Comparison of ENCODE assay signal across 23 mouse cellular contexts in genomic region chr15:57464066-57464465, GRCm38 (mm10). TPM values are rescaled to one million over a fixed set of nuclear protein-coding genes. Genes with fewer than 3 reads are reported as not detected.
DNase-seq lines count a peak whose midpoint lies in the region; ATAC-seq lines count a peak whose summit lies in the region.
"Had no signal": no experiment of that assay in that cellular context is flagged by ENCODE, and none has a peak within 500 bp of the region (broad histone marks: within the 10 kb centered on the region; RNA-seq: fewer than 3 reads in every experiment).

No protein-coding gene starts in this region.

- DNase-seq in forebrain, embryonic 14.5 days (ENCODE audit: low spot score): peak; percentile 42
- no peak for DNase-seq in forebrain, embryonic 10.5 days (ENCODE audit: extremely low spot score, low spot score)
- DNase-seq in kidney, postnatal 4 days: peak; percentile 23 to 32
- DNase-seq in kidney, adult 11 months: no peak
- peak; percentile 21 to 33 for DNase-seq in right cerebral cortex, postnatal 10 days (ENCODE audit: low spot score in 2 of 2)
- no peak for DNase-seq in right cerebral cortex, postnatal 36 days (ENCODE audit: low spot score in 2 of 2)
- DNase-seq in thymus, postnatal 36 days: no peak
- DNase-seq in urinary bladder, adult 2 months (ENCODE audit: low spot score): no peak
- DNase-seq: adrenal gland, adult 8-10 months; cerebellum, adult 2 months; gastrocnemius, postnatal 36 days; heart, postnatal 10 days; liver, postnatal 0 days; lung, postnatal 36 days; right cerebral cortex, postnatal 14 days; thymus, postnatal 4 days had no signal

- H3K4me1 ChIP-seq in forebrain, embryonic 14.5 days (ENCODE audit: control insufficient read depth, insufficient read depth, low read length): no peaks in the 10 kb centered on the region
- no peaks in the 10 kb centered on the region for H3K4me1 ChIP-seq in forebrain, embryonic 10.5 days
- H3K4me1 ChIP-seq: heart, embryonic 10.5 days; hindbrain, embryonic 12.5 days; intestine, embryonic 15.5 days; midbrain, embryonic 10.5 days; neural tube, embryonic 13.5 days had no signal

- H3K36me3 ChIP-seq in forebrain, embryonic 14.5 days (ENCODE audit: control insufficient read depth, insufficient read depth, low read length): no peaks in the 10 kb centered on the region
- H3K36me3 ChIP-seq in forebrain, embryonic 10.5 days (replicated peaks): no peaks in the 10 kb centered on the region
- H3K36me3 ChIP-seq: heart, embryonic 10.5 days; hindbrain, embryonic 12.5 days; intestine, embryonic 15.5 days; midbrain, embryonic 10.5 days; neural tube, embryonic 13.5 days had no signal

- no peak overlapping the region for H3K27ac ChIP-seq in forebrain, embryonic 14.5 days (ENCODE audit: low read depth, low read length)
- H3K27ac ChIP-seq in forebrain, embryonic 10.5 days: no peak overlapping the region
- H3K27ac ChIP-seq: heart, embryonic 10.5 days; hindbrain, embryonic 12.5 days; intestine, embryonic 15.5 days; kidney, postnatal 0 days; left cerebral cortex, adult 2 months; midbrain, embryonic 10.5 days; neural tube, embryonic 13.5 days had no signal

- H3K9me3 ChIP-seq in forebrain, embryonic 14.5 days (replicated peaks; ENCODE audit: control insufficient read depth, low read length): no peaks in the 10 kb centered on the region
- no peaks in the 10 kb centered on the region for H3K9me3 ChIP-seq in forebrain, embryonic 10.5 days
- H3K9me3 ChIP-seq: heart, embryonic 10.5 days; hindbrain, embryonic 12.5 days; intestine, embryonic 15.5 days; midbrain, embryonic 10.5 days; neural tube, embryonic 13.5 days had no signal

- H3K4me2 ChIP-seq in forebrain, embryonic 14.5 days (ENCODE audit: low read length): no peak overlapping the region
- H3K4me2 ChIP-seq: hindbrain, embryonic 12.5 days; intestine, embryonic 15.5 days; neural tube, embryonic 13.5 days had no signal

- no peak overlapping the region for H3K9ac ChIP-seq in forebrain, embryonic 14.5 days (ENCODE audit: low read length)
- H3K9ac ChIP-seq: hindbrain, embryonic 12.5 days; intestine, embryonic 15.5 days; liver, postnatal 0 days; neural tube, embryonic 13.5 days had no signal

- H3K4me3 ChIP-seq in forebrain, embryonic 14.5 days (ENCODE audit: low read depth, low read length): no peak overlapping the region
- no peak overlapping the region for H3K4me3 ChIP-seq in forebrain, embryonic 10.5 days
- H3K4me3 ChIP-seq: heart, embryonic 10.5 days; hindbrain, embryonic 12.5 days; intestine, embryonic 15.5 days; left cerebral cortex, adult 2 months; midbrain, embryonic 10.5 days; neural tube, embryonic 13.5 days had no signal

- peak; percentile 34; the same call in 1 of the 2 replicates for ATAC-seq in forebrain, embryonic 14.5 days
- ATAC-seq: intestine, embryonic 15.5 days; liver, postnatal 0 days had no signal

- H3K27me3 ChIP-seq in forebrain, embryonic 14.5 days (replicated peaks; ENCODE audit: control insufficient read depth, insufficient read depth, low read length): no peaks in the 10 kb centered on the region
- H3K27me3 ChIP-seq in forebrain, embryonic 10.5 days (ENCODE audit: poor library complexity, severe bottlenecking): no peaks in the 10 kb centered on the region
- H3K27me3 ChIP-seq: hindbrain, embryonic 12.5 days; intestine, embryonic 15.5 days; neural tube, embryonic 13.5 days had no signal

- WGBS in forebrain, embryonic 14.5 days: 82% methylated on average over 11 of the region's 11 CpGs
- 93% methylated on average over 11 of the region's 11 CpGs for WGBS in forebrain, embryonic 10.5 days

RNA-seq across cellular contexts. Expression of gene Slc22a22, which starts 13.4 kb away (rescaled TPM):
- not detected in 2 replicates for polyA plus RNA-seq in forebrain, embryonic 14.5 days (2014; fragmentation: Nextera tagmentation; extraction: Ambion mirVana)
- not detected in 2 replicates for polyA plus RNA-seq in forebrain, embryonic 10.5 days (2016; fragmentation: Nextera tagmentation; extraction: Ambion mirVana)
- 0.06 TPM in 1 of 2 replicates, not detected in the other for polyA plus RNA-seq in urinary bladder, adult 2 months (2012; rRNA removed)
- polyA plus RNA-seq: cerebellum, adult 2 months; heart, embryonic 10.5 days; hindbrain, embryonic 12.5 days; intestine, embryonic 15.5 days; liver, postnatal 0 days; midbrain, embryonic 10.5 days; neural tube, embryonic 13.5 days had no signal

Comparison
In these comparisons a context has a peak if more than half of its experiments do, and no peak if none do; other contexts are left out.
1. DNase-seq: peak in forebrain, embryonic 14.5 days (single experiment), kidney, postnatal 4 days (2 of 2) and right cerebral cortex, postnatal 10 days (2 of 2); none in forebrain, embryonic 10.5 days (single experiment), kidney, adult 11 months (single experiment), right cerebral cortex, postnatal 36 days (0 of 2), thymus, postnatal 36 days (0 of 2) and urinary bladder, adult 2 months (single experiment).